Mouse (Mus musculus): ENCODE measurements around the gene Mtmr11. TPM values are rescaled to one million over a fixed set of nuclear protein-coding genes. Genes with fewer than 3 reads are reported as not detected.

Gene Mtmr11
- total and polyA plus RNA-seq, 2 experiments from 2014 or later = 7.8 to 9.5 TPM

DNA sequence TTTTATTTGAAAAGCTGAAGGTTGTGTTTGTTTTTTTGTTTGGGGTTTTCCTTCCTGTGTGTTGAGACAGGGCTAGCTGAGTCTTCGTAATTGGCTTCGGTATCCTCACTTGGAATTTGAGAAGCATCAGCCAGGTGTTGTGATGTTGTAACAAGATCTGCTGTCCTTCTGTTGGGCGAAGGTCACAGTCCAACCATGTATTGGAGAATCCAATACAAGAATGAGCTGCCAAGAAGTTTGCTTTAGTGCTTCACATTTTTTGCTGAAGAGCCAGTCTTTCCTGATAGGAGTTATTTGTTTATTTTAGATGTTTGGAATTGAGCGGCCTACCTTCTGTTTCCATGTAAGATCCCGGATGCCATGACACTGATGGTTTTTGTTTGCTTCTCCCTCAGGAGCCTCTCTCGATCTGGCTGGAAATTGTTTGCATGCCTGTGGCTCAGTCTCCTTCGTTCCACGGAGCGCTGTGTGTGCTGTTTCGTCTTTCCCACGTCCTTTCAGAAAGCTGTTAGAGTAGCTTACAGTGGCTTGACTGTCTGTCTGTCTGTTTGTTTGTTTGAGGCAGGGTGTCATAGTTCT lies 28.4 kb upstream of the Mtmr11 start:
- Histone ChIP-seq H3K27me3 (ENCODE audit: insufficient read depth, low read length) (no peaks in the 10 kb centered on the region), H3K36me3 (ENCODE audit: insufficient read depth) (no peaks in the 10 kb centered on the region; the same call in 1 of the 2 replicates), H3K9me3 (ENCODE audit: low read length) (no peaks in the 10 kb centered on the region), H3K4me1 (ENCODE audit: insufficient read depth) (no peaks in the 10 kb centered on the region), H3K4me2 (ENCODE audit: low read depth) (no peak overlapping the region), H3K4me3 (ENCODE audit: low read depth, low read length) (no peak overlapping the region), H3K27ac (ENCODE audit: low read depth, low read length) (no peak overlapping the region), H3K9ac (no peak overlapping the region)
- DNase-seq (no peak), ATAC-seq (no peak)
- no peak for TF ChIP-seq CTCF (IDR thresholded peaks at IDR 0.05; ENCODE audit: low read depth)
- 65% methylated on average over 11 of the region's 11 CpGs for WGBS

- Histone ChIP-seq H3K9ac (no peak overlapping the region), H3K4me1 (ENCODE audit: insufficient read depth) (no peaks in the 10 kb centered on the region), H3K9me3 (ENCODE audit: low read length) (no peaks in the 10 kb centered on the region), H3K27me3 (ENCODE audit: insufficient read depth, low read length) (no peaks in the 10 kb centered on the region), H3K27ac (ENCODE audit: low read depth, low read length) (no peak overlapping the region), H3K4me2 (ENCODE audit: low read depth) (no peak overlapping the region), H3K36me3 (ENCODE audit: insufficient read depth) (no peaks in the 10 kb centered on the region; the same call in 1 of the 2 replicates), H3K4me3 (ENCODE audit: low read depth, low read length) (no peak overlapping the region)
- DNase-seq (no peak), ATAC-seq (no peak)
- 79% methylated on average over 3 of the region's 3 CpGs for WGBS
- TF ChIP-seq CTCF (IDR thresholded peaks at IDR 0.05; ENCODE audit: low read depth) = no peak
These were observed 26.8 kb upstream of the Mtmr11 start for GRCm38 (mm10) chr3:96135011-96135410.

- TF ChIP-seq CTCF (IDR thresholded peaks at IDR 0.05; ENCODE audit: low read depth) = peak; percentile 81
- Histone ChIP-seq H3K9me3 (ENCODE audit: low read length) (no peaks in the 10 kb centered on the region), H3K36me3 (ENCODE audit: insufficient read depth) (peaks cover 39% of the 10 kb centered on the region), H3K27ac (ENCODE audit: low read depth, low read length) (no peak overlapping the region), H3K27me3 (ENCODE audit: insufficient read depth, low read length) (no peaks in the 10 kb centered on the region), H3K4me2 (ENCODE audit: low read depth) (no peak overlapping the region), H3K9ac (no peak overlapping the region), H3K4me3 (ENCODE audit: low read depth, low read length) (no peak overlapping the region), H3K4me1 (ENCODE audit: insufficient read depth) (no peaks in the 10 kb centered on the region)
- 9% methylated on average over 5 of the region's 5 CpGs for WGBS
- ATAC-seq (peak; percentile 20; the same call in 1 of the 2 replicates), DNase-seq (peak; percentile 85)
These were observed 13.9 kb upstream of the Mtmr11 start for GRCm38 (mm10) chr3:96147950-96148349.

DNA sequence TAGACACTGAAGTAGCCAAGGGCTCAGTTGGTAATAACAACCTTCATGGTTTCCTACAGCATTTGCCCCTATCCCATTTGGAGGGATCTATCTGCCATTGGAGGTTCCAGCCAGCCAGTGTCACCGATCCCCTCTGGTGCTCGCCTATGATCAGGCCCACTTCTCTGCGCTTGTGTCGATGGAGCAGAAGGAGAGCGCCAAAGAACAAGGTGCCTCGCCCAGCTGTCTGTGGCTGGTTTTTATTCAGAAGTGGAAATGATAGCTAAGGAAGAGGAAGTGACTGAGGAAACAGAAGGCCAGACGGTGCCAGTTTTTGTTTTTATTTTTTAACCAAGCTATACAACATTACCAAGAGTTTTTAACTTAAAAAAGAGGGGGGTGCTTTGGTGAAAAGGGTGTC lies 10.0 kb upstream of the Mtmr11 start:
- H3K9me3 ChIP-seq (ENCODE audit: low read length) = no peaks in the 10 kb centered on the region
- H3K4me2 ChIP-seq (ENCODE audit: low read depth) = no peak overlapping the region
- no peak overlapping the region for H3K9ac ChIP-seq
- peaks cover 45% of the 10 kb centered on the region for H3K36me3 ChIP-seq (ENCODE audit: insufficient read depth)
- no peak overlapping the region for H3K4me3 ChIP-seq (ENCODE audit: low read depth, low read length)
- 88% methylated on average over 7 of the region's 7 CpGs for WGBS
- TF ChIP-seq CTCF (IDR thresholded peaks at IDR 0.05; ENCODE audit: low read depth) = no peak
- no peak overlapping the region for H3K27ac ChIP-seq (ENCODE audit: low read depth, low read length)
- no peaks in the 10 kb centered on the region for H3K4me1 ChIP-seq (ENCODE audit: insufficient read depth)
- no peaks in the 10 kb centered on the region for H3K27me3 ChIP-seq (ENCODE audit: insufficient read depth, low read length)
- ATAC-seq (no peak), DNase-seq (no peak)

DNA sequence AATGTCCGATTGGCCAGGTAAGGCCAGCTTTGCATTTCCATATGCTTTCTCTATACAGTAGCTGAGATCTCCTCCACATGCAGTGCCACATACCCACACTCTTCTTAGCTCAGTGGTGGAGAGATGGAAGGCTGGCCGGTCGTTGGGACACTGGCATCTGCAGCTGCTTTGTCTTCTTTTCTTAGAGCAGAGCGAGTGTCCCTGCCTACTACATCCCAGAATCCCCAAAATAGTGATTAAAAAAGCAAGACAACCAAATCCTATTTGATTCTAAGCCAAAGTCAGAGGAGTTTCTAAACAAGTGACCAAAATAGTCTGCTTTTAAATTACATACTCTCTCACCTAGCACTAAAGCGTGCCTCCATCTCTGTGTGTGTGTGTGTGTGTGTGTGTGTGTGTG lies 9.2 kb upstream of the Mtmr11 start:
- WGBS = 90% methylated on average over 5 of the region's 5 CpGs
- DNase-seq (no peak), ATAC-seq (no peak)
- H3K36me3 ChIP-seq (ENCODE audit: insufficient read depth) = peaks cover 45% of the 10 kb centered on the region
- H3K9me3 ChIP-seq (ENCODE audit: low read length) = no peaks in the 10 kb centered on the region
- H3K4me3 ChIP-seq (ENCODE audit: low read depth, low read length) = no peak overlapping the region
- no peak overlapping the region for H3K4me2 ChIP-seq (ENCODE audit: low read depth)
- H3K27ac ChIP-seq (ENCODE audit: low read depth, low read length) = no peak overlapping the region
- H3K4me1 ChIP-seq (ENCODE audit: insufficient read depth) = no peaks in the 10 kb centered on the region
- H3K9ac ChIP-seq = no peak overlapping the region
- no peak for TF ChIP-seq CTCF (IDR thresholded peaks at IDR 0.05; ENCODE audit: low read depth)
- no peaks in the 10 kb centered on the region for H3K27me3 ChIP-seq (ENCODE audit: insufficient read depth, low read length)

DNA sequence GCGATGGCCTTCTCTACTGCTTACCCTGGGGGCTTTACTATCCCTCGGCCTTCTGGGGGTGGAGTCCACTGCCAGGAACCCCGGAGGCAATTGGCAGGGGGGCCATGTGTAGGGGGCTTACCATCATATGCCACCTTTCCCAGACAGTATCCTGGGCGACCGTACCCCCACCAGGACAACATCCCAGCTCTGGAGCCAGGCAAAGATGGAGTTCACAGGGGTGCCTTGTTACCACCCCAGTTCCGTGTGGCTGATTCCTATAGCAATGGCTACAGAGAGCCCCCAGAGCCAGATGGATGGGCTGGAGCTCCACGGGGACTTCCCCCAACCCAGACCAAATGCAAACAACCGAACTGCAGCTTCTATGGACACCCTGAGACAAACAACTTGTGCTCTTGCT lies 6.3 kb upstream of the Mtmr11 start:
- H3K4me2 ChIP-seq (ENCODE audit: low read depth) = no peak overlapping the region
- 82% methylated on average over 8 of the region's 8 CpGs for WGBS
- H3K4me1 ChIP-seq (ENCODE audit: insufficient read depth) = no peaks in the 10 kb centered on the region
- peaks cover 45% of the 10 kb centered on the region for H3K36me3 ChIP-seq (ENCODE audit: insufficient read depth)
- no peak overlapping the region for H3K4me3 ChIP-seq (ENCODE audit: low read depth, low read length)
- TF ChIP-seq CTCF (IDR thresholded peaks at IDR 0.05; ENCODE audit: low read depth) = no peak
- H3K27me3 ChIP-seq (ENCODE audit: insufficient read depth, low read length) = no peaks in the 10 kb centered on the region
- H3K9me3 ChIP-seq (ENCODE audit: low read length) = no peaks in the 10 kb centered on the region
- ATAC-seq = no peak
- no peak overlapping the region for H3K27ac ChIP-seq (ENCODE audit: low read depth, low read length)
- no peak overlapping the region for H3K9ac ChIP-seq
- DNase-seq = no peak

DNA sequence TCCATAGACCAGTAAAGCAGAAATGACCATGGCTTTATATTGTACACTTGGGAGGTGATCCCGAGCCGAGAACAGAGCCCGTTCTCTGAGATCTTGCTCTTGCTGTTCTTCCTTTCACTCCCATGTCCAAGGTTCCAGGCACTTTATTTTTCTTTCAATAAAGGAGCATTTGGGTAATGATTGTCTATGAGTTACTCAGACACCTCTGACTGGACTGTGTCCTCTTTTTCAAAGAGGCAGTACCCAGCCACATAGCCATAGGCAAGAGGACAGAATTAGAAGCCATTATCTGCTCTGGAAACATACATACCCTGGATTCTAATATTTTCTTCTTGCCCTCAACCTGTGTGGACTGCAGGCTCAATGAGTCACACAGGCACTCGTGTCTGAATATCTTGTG lies 2.0 kb upstream of the Mtmr11 start:
- ATAC-seq = no peak
- WGBS = 76% methylated on average over 4 of the region's 4 CpGs
- peaks cover 12% of the 10 kb centered on the region for H3K36me3 ChIP-seq (ENCODE audit: insufficient read depth)

More for the DNA sequence above, 2.0 kb upstream of the Mtmr11 start:
- 0 out of 2 replicates have a peak overlapping the region, but pooled peaks have one; percentile 2 for H3K9ac ChIP-seq
- DNase-seq = no peak
- no peaks in the 10 kb centered on the region for H3K9me3 ChIP-seq (ENCODE audit: low read length)
- no peak overlapping the region for H3K27ac ChIP-seq (ENCODE audit: low read depth, low read length)
- H3K27me3 ChIP-seq (ENCODE audit: insufficient read depth, low read length) = no peaks in the 10 kb centered on the region
- no peak overlapping the region for H3K4me2 ChIP-seq (ENCODE audit: low read depth)
- no peak for TF ChIP-seq CTCF (IDR thresholded peaks at IDR 0.05; ENCODE audit: low read depth)
- no peak overlapping the region for H3K4me3 ChIP-seq (ENCODE audit: low read depth, low read length)
- peaks cover 6% of the 10 kb centered on the region; the same call in 1 of the 2 replicates for H3K4me1 ChIP-seq (ENCODE audit: insufficient read depth)

Measured in forebrain, postnatal 0 days (tissue).